Mouse (Mus musculus) liver, embryonic 11.5 days (tissue): ENCODE measurements around the gene Dnajb3. TPM values are rescaled to one million over a fixed set of nuclear protein-coding genes. Genes with fewer than 3 reads are reported as not detected.

Experiments used
- ATAC-seq: fragments of 200-750 bp; cut with Nextera tagmentation; replicated peaks from 2 replicates; pipeline ENCODE4 v1.8.0; 2017; ENCODE audit warnings: moderate number of reproducible peaks, mild to moderate bottlenecking, moderate TSS enrichment, moderate library complexity; ENCODE audit not compliant: low FRiP score
- DNase-seq: peaks from one replicate; pipeline ENCODE4 v3.0.0-alpha.2; 2017; ENCODE audit warnings: low spot score
- H3K27ac ChIP-seq: fragments of 300-500 bp; sonication (generic); 2 replicates; pipeline ENCODE4 v1.5.1; 2014; ENCODE audit warnings: mild to moderate bottlenecking, low read depth, low read length, control low read depth
- H3K27me3 ChIP-seq: fragments of 300-500 bp; sonication (generic); replicated peaks from 2 replicates; pipeline ENCODE4 v1.6.1; 2014; ENCODE audit warnings: low read length, mixed read lengths; ENCODE audit not compliant: control insufficient read depth, insufficient read depth
- H3K36me3 ChIP-seq: fragments of 300-500 bp; sonication (generic); 2 replicates; pipeline ENCODE4 v1.6.1; 2014; ENCODE audit warnings: mild to moderate bottlenecking, low read length, moderate library complexity, mixed read lengths; ENCODE audit not compliant: control insufficient read depth, insufficient read depth
- H3K4me1 ChIP-seq: fragments of 300-500 bp; sonication (generic); replicated peaks from 2 replicates; pipeline ENCODE4 v1.6.1; 2014; ENCODE audit warnings: low read length, mixed read lengths; ENCODE audit not compliant: control insufficient read depth, insufficient read depth
- H3K4me2 ChIP-seq: fragments of 300-500 bp; sonication (generic); 2 replicates; pipeline ENCODE4 v1.6.1; 2014; ENCODE audit warnings: mild to moderate bottlenecking, control low read depth, moderate library complexity
- H3K4me3 ChIP-seq: fragments of 300-500 bp; sonication (generic); 2 replicates; pipeline ENCODE4 v1.5.1; 2014; ENCODE audit warnings: low read depth, low read length, control low read depth
- H3K9ac ChIP-seq: fragments of 300-500 bp; sonication (generic); 2 replicates; pipeline ENCODE4 v1.6.1; 2014; ENCODE audit warnings: low read depth, low read length, control low read depth
- H3K9me3 ChIP-seq: fragments of 300-500 bp; sonication (generic); 2 replicates; pipeline ENCODE4 v1.6.1; 2016; ENCODE audit warnings: low read length, inconsistent platforms, mixed read lengths; ENCODE audit not compliant: control insufficient read depth
- WGBS: fragments of 180-500 bp; shearing (Covaris S2); extraction: QIAGEN DNeasy Blood & Tissue Kit; methylation state at CpG from one replicate; pipeline ENCODE4 v1.1.7; 2014; 5-methylcytosine and 5-hydroxymethylcytosine counted together
- polyA plus RNA-seq: library from polyadenylated mRNA; unstranded; fragments of >200 nt; fragmentation: Nextera tagmentation; extraction: Ambion mirVana; gene quantifications from 2 replicates; pipeline ENCODE4 v1.2.1, GENCODE M21; 2014

The Dnajb3 gene
- polyA plus RNA-seq, 1 experiment from 2014 or later: 7.9 TPM

- DNase-seq: no peak
- Histone ChIP-seq H3K27me3 (no peaks in the 10 kb centered on the region), H3K9me3 (peaks cover 94% of the 10 kb centered on the region), H3K4me3 (no peak overlapping the region), H3K9ac (no peak overlapping the region), H3K4me1 (no peaks in the 10 kb centered on the region), H3K36me3 (no peaks in the 10 kb centered on the region), H3K4me2 (no peak overlapping the region), H3K27ac (no peak overlapping the region)
- no peak for ATAC-seq
- 60% methylated on average over 4 of the region's 4 CpGs for WGBS
Measured at GRCm38 (mm10) chr1:88234248-88234610, 28.6 kb upstream of the Dnajb3 start.

GRCm38 (mm10) chr1:88233421-88234247, 28.1 kb upstream of the Dnajb3 start:
- ATAC-seq: no peak
- WGBS: 65% methylated on average over 14 of the region's 14 CpGs
- Histone ChIP-seq H3K36me3 (no peaks in the 10 kb centered on the region), H3K4me1 (no peaks in the 10 kb centered on the region), H3K4me3 (no peak overlapping the region), H3K4me2 (no peak overlapping the region), H3K27ac (no peak overlapping the region), H3K9me3 (peaks cover 94% of the 10 kb centered on the region), H3K27me3 (no peaks in the 10 kb centered on the region), H3K9ac (no peak overlapping the region)
- DNase-seq: no peak

- no peak for ATAC-seq
- no peak for DNase-seq
- no peak overlapping the region for H3K27ac ChIP-seq
- H3K36me3 ChIP-seq: no peaks in the 10 kb centered on the region
- H3K4me3 ChIP-seq: no peak overlapping the region
- peaks cover 94% of the 10 kb centered on the region for H3K9me3 ChIP-seq
- H3K4me1 ChIP-seq: no peaks in the 10 kb centered on the region
- no peak overlapping the region for H3K4me2 ChIP-seq
- no peak overlapping the region for H3K9ac ChIP-seq
- 48% methylated on average over 3 of the region's 3 CpGs for WGBS
- H3K27me3 ChIP-seq: no peaks in the 10 kb centered on the region
Measured at GRCm38 (mm10) chr1:88232664-88233380, 27.2 kb upstream of the Dnajb3 start.

- H3K4me3 ChIP-seq: no peak overlapping the region
- H3K36me3 ChIP-seq: no peaks in the 10 kb centered on the region
- H3K9ac ChIP-seq: no peak overlapping the region
- no peak overlapping the region for H3K27ac ChIP-seq
- ATAC-seq: no peak
- no peak for DNase-seq
- H3K27me3 ChIP-seq: no peaks in the 10 kb centered on the region
- H3K4me1 ChIP-seq: no peaks in the 10 kb centered on the region
- H3K4me2 ChIP-seq: no peak overlapping the region
- H3K9me3 ChIP-seq: peaks cover 92% of the 10 kb centered on the region
- WGBS: 61% methylated on average over 7 of the region's 7 CpGs
Measured at GRCm38 (mm10) chr1:88231803-88232499, 26.4 kb upstream of the Dnajb3 start.

GRCm38 (mm10) chr1:88230981-88231802, 25.6 kb upstream of the Dnajb3 start:
- Histone ChIP-seq H3K27ac (no peak overlapping the region), H3K4me3 (no peak overlapping the region), H3K4me2 (no peak overlapping the region), H3K27me3 (no peaks in the 10 kb centered on the region), H3K4me1 (no peaks in the 10 kb centered on the region), H3K9me3 (peaks cover 95% of the 10 kb centered on the region), H3K36me3 (no peaks in the 10 kb centered on the region), H3K9ac (no peak overlapping the region)
- 67% methylated on average over 6 of the region's 6 CpGs for WGBS
- DNase-seq: no peak
- ATAC-seq: no peak

GRCm38 (mm10) chr1:88230421-88230820, 24.8 kb upstream of the Dnajb3 start:
- no peak overlapping the region for H3K9ac ChIP-seq

GRCm38 (mm10) chr1:88229986-88230385, 24.4 kb upstream of the Dnajb3 start:
- WGBS: 73% methylated on average over 5 of the region's 5 CpGs

More at GRCm38 (mm10) chr1:88230421-88230820, 24.8 kb upstream of the Dnajb3 start:
- Histone ChIP-seq H3K36me3 (no peaks in the 10 kb centered on the region), H3K27ac (no peak overlapping the region), H3K4me3 (no peak overlapping the region), H3K27me3 (no peaks in the 10 kb centered on the region), H3K4me1 (no peaks in the 10 kb centered on the region), H3K9me3 (peaks cover 95% of the 10 kb centered on the region), H3K4me2 (no peak overlapping the region)
- 68% methylated on average over 7 of the region's 7 CpGs for WGBS
- DNase-seq (no peak), ATAC-seq (no peak)

GRCm38 (mm10) chr1:88229566-88229965, 24.0 kb upstream of the Dnajb3 start:
- DNase-seq (no peak), ATAC-seq (no peak)
- no peak overlapping the region for H3K9ac ChIP-seq
- H3K27ac ChIP-seq: no peak overlapping the region
- 72% methylated on average over 3 of the region's 3 CpGs for WGBS
- H3K36me3 ChIP-seq: no peaks in the 10 kb centered on the region
- peaks cover 89% of the 10 kb centered on the region for H3K9me3 ChIP-seq
- no peak overlapping the region for H3K4me2 ChIP-seq
- no peaks in the 10 kb centered on the region for H3K4me1 ChIP-seq
- H3K27me3 ChIP-seq: no peaks in the 10 kb centered on the region
- H3K4me3 ChIP-seq: no peak overlapping the region

More at GRCm38 (mm10) chr1:88229986-88230385, 24.4 kb upstream of the Dnajb3 start:
- Histone ChIP-seq H3K9me3 (peaks cover 93% of the 10 kb centered on the region), H3K4me2 (no peak overlapping the region), H3K4me1 (no peaks in the 10 kb centered on the region), H3K9ac (no peak overlapping the region), H3K36me3 (no peaks in the 10 kb centered on the region), H3K27ac (no peak overlapping the region), H3K27me3 (no peaks in the 10 kb centered on the region), H3K4me3 (no peak overlapping the region)
- DNase-seq (no peak), ATAC-seq (no peak)
